Mouse (Mus musculus) intestine, embryonic 16.5 days (tissue): Measurements from ENCODE around the gene Cyp17a1. TPM values are rescaled to one million over a fixed set of nuclear protein-coding genes. Genes with fewer than 3 reads are reported as not detected.

ENCODE experiments used
- ATAC-seq: fragments of 200-750 bp; cut with Nextera tagmentation; 2 replicates; pipeline ENCODE4 v1.8.0; 2017; ENCODE audit warnings: moderate TSS enrichment, moderate library complexity
- H3K27ac ChIP-seq: fragments of 300-500 bp; sonication (generic); 2 replicates; pipeline ENCODE4 v1.5.1; 2014; ENCODE audit warnings: mild to moderate bottlenecking, low read length
- H3K27me3 ChIP-seq: fragments of 300-500 bp; sonication (generic); replicated peaks from 2 replicates; pipeline ENCODE4 v1.6.1; 2014; ENCODE audit warnings: low read length, control low read depth, mixed read lengths; ENCODE audit not compliant: control insufficient read depth, insufficient read depth
- H3K36me3 ChIP-seq: fragments of 300-500 bp; sonication (generic); 2 replicates; pipeline ENCODE4 v1.6.1; 2014; ENCODE audit warnings: low read length, control low read depth; ENCODE audit not compliant: control insufficient read depth, insufficient read depth
- H3K4me1 ChIP-seq: fragments of 300-500 bp; sonication (generic); 2 replicates; pipeline ENCODE4 v1.6.1; 2014; ENCODE audit warnings: low read length, control low read depth, mixed read lengths; ENCODE audit not compliant: control insufficient read depth, insufficient read depth
- H3K4me2 ChIP-seq: fragments of 300-500 bp; sonication (generic); 2 replicates; pipeline ENCODE4 v1.6.1; 2014; ENCODE audit warnings: low read depth, low read length, control low read depth
- H3K4me3 ChIP-seq: fragments of 300-500 bp; sonication (generic); 2 replicates; pipeline ENCODE4 v1.5.1; 2014; ENCODE audit warnings: mild to moderate bottlenecking, low read length
- H3K9ac ChIP-seq: fragments of 300-500 bp; sonication (generic); 2 replicates; pipeline ENCODE4 v1.6.1; 2014; ENCODE audit warnings: low read depth, low read length
- H3K9me3 ChIP-seq: fragments of 300-500 bp; sonication (generic); 2 replicates; pipeline ENCODE4 v1.6.1; 2016; ENCODE audit warnings: low read length, control low read depth; ENCODE audit not compliant: control insufficient read depth
- WGBS: fragments of 180-500 bp; shearing (Covaris S2); extraction: QIAGEN DNeasy Blood & Tissue Kit; methylation state at CpG from one replicate; pipeline ENCODE4 v1.1.7; 2014; 5-methylcytosine and 5-hydroxymethylcytosine counted together
- polyA plus RNA-seq: library from polyadenylated mRNA; unstranded; fragments of >200 nt; fragmentation: Nextera tagmentation; extraction: Ambion mirVana; gene quantifications from 2 replicates; pipeline ENCODE4 v1.2.1, GENCODE M21; 2015

Gene Cyp17a1
- polyA plus RNA-seq, 1 experiment from 2014 or later: 0.16 TPM

DNA sequence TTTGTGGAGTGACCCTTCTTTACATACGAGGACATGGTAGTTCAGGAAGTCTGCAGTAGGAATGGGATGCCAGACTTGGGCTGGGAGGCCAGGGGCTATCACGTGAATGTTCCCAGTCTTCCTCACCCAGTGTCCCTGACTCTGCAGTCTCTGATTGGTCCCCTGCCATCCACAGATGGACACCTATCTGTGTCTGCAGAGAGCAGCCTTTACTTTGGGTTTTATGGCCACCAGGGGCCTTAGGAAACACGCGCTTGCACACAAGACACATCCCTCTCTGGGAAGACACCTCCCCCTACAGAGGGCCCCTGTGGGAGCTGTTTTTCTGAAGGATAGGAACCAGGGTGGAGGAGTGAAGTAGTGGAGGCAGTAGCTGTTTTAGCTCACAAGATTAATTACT is 11.5 kb downstream of the Cyp17a1 start:
- no peaks in the 10 kb centered on the region for H3K9me3 ChIP-seq
- no peak overlapping the region for H3K27ac ChIP-seq
- ATAC-seq: no peak
- 40% methylated on average over 4 of the region's 4 CpGs for WGBS
- no peak overlapping the region for H3K4me3 ChIP-seq
- H3K4me2 ChIP-seq: no peak overlapping the region
- no peaks in the 10 kb centered on the region for H3K27me3 ChIP-seq
- no peaks in the 10 kb centered on the region for H3K4me1 ChIP-seq
- no peak overlapping the region for H3K9ac ChIP-seq
- H3K36me3 ChIP-seq: 0 out of 2 replicates have a peak, but pooled peaks cover 4% of the 10 kb centered on the region

DNA sequence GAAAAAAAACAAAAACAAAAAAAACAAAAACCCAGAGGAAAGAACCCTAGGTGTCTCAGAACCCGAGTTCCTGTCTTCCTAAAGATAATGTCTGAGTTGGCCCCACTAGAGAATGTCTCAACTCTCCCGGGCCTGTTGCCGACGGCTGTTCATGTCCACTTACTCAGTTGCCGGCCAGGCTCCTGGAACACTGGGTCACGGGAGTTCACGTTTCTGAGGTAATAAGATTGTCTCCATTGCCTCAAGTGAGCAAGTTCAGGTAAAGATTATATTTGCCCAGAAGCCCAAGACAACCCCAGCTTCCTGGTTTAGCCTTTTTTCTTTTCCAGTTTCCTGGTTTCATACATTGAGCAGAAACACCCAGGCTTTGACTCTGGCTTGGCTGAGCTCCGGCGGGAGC is 14.1 kb downstream of the Cyp17a1 start:
- Histone ChIP-seq H3K9ac (no peak overlapping the region), H3K27ac (no peak overlapping the region; the same call in 1 of the 2 replicates), H3K4me3 (no peak overlapping the region), H3K4me2 (no peak overlapping the region), H3K36me3 (peaks cover 22% of the 10 kb centered on the region), H3K4me1 (no peaks in the 10 kb centered on the region), H3K9me3 (no peaks in the 10 kb centered on the region), H3K27me3 (no peaks in the 10 kb centered on the region)
- WGBS: 67% methylated on average over 9 of the region's 9 CpGs
- ATAC-seq: peak; percentile 61; the same call in 1 of the 2 replicates

DNA sequence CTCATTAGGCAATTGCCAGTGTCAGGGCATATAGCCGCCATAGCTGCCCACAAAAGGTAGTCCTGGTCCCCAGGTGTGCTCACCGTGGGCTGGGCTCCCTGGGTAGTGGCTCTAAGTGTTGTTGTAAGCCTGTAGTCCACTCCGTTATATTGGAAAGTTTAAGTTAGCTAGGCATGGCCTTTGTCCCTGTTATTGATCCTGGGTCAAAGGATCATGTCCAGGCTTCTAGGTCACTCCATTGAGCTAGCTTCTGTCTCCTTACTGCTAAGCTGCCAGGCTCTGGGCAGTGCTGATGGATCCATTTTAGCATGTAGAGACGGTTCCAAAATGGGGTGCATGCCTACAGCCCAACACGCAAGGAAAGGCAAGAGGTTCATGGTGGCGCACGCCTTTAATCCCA is 14.6 kb downstream of the Cyp17a1 start:
- Histone ChIP-seq H3K36me3 (peaks cover 26% of the 10 kb centered on the region), H3K9ac (no peak overlapping the region), H3K27ac (no peak overlapping the region), H3K27me3 (no peaks in the 10 kb centered on the region), H3K9me3 (no peaks in the 10 kb centered on the region), H3K4me2 (no peak overlapping the region), H3K4me1 (no peaks in the 10 kb centered on the region), H3K4me3 (no peak overlapping the region)
- ATAC-seq: 0 out of 2 replicates have a peak, but pooled peaks have one; percentile 12
- WGBS: 96% methylated on average over 7 of the region's 7 CpGs

DNA sequence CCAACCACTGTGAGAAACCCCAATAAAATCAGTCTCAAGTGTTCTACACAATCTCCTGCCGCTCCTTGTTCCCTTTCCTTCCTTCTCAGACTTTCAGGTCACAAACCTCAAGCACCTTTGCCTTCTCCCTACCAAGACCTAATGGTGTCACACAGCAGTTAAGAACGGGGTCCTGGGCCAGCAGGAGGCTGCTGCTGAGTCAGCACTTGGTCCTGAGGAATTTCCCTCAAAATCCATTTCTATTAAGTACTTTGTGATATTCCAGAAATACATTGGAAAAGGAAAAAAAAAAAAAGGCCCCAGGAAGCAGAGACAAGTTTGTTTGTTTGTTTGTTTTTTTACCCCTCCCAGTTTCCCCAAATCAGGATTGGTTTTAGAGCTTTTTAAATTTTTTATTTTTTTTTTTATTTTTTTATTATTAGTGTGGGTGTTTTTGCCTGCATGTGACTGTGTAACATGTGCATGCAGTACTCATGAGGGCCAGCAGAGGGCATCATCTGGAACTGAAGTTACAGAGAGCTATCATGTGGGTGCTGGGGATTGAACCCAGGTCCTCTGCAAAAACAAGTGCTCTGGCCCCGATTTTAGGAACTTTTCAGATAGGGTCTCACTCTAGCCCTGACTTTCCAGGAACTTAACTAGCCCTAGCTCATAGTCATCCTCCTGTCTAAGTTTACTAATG is 15.5 kb downstream of the Cyp17a1 start:
- no peak overlapping the region for H3K9ac ChIP-seq
- no peak for ATAC-seq
- no peaks in the 10 kb centered on the region for H3K27me3 ChIP-seq
- H3K36me3 ChIP-seq: peaks cover 30% of the 10 kb centered on the region
- H3K27ac ChIP-seq: no peak overlapping the region
- H3K4me1 ChIP-seq: no peaks in the 10 kb centered on the region
- 88% methylated on average over 3 of the region's 3 CpGs for WGBS
- no peaks in the 10 kb centered on the region for H3K9me3 ChIP-seq
- no peak overlapping the region for H3K4me3 ChIP-seq
- H3K4me2 ChIP-seq: no peak overlapping the region

DNA sequence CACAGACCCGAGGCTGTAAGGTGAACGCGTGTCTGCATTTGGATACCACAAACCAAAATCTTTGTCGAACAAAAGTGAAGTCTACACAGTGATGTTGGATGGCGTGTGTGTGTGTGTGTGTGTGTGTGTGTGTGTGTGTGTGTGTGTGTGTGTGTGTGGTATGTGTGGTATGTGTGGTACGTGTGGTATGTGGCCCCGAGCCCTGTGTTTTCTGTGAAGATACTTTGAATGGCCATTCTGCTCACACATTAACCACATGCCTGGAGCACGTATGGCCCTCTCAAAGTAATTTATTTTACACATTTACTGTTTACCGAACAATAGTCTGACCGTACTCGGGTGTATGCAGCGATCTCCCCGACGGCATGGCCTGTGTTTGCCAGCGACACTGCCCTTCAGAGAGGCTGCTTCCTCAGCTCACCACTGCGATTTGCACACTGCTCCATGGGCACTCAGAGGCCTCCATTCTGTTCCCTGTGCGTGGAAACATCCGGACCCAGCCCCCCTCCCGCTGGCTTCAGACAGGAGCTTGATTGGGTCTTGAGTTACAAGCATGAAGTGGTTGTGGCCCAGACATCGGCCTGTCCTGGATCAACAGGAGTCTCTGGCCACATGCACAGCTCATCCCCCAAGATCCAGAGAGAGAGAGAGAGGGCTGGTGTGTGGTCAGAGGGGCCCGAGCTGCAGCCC is 16.7 kb downstream of the Cyp17a1 start:
- WGBS: 89% methylated on average over 21 of the region's 21 CpGs
- Histone ChIP-seq H3K36me3 (peaks cover 32% of the 10 kb centered on the region), H3K9me3 (no peaks in the 10 kb centered on the region), H3K27ac (no peak overlapping the region), H3K27me3 (no peaks in the 10 kb centered on the region), H3K4me2 (no peak overlapping the region), H3K4me3 (no peak overlapping the region), H3K9ac (no peak overlapping the region), H3K4me1 (no peaks in the 10 kb centered on the region)
- no peak for ATAC-seq

DNA sequence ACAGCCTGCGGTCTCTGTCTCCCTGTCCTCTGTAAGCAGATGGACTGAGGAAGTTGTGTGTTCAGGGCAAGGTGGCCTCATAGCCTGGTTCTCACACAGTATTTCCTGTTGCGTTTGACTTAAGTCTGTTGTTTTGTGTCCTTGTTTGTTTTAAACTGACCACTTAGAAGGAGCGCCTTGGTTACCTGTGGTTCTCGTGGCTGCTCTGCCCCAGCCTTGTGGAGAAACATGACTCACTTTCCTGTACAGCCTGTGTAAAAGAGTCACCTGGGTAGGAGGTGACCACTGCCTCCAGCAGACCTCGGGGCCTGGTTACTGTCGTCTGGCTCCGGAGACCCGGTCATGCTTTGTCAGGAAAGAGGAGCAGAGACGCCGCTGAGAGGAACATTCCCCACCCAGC is 17.3 kb downstream of the Cyp17a1 start:
- H3K4me1 ChIP-seq: no peaks in the 10 kb centered on the region
- no peak overlapping the region for H3K9ac ChIP-seq
- peaks cover 32% of the 10 kb centered on the region for H3K36me3 ChIP-seq
- no peak overlapping the region; the same call in 1 of the 2 replicates for H3K27ac ChIP-seq
- H3K4me3 ChIP-seq: no peak overlapping the region
- no peak for ATAC-seq
- H3K4me2 ChIP-seq: no peak overlapping the region
- no peaks in the 10 kb centered on the region for H3K27me3 ChIP-seq
- 82% methylated on average over 10 of the region's 10 CpGs for WGBS
- H3K9me3 ChIP-seq: no peaks in the 10 kb centered on the region

DNA sequence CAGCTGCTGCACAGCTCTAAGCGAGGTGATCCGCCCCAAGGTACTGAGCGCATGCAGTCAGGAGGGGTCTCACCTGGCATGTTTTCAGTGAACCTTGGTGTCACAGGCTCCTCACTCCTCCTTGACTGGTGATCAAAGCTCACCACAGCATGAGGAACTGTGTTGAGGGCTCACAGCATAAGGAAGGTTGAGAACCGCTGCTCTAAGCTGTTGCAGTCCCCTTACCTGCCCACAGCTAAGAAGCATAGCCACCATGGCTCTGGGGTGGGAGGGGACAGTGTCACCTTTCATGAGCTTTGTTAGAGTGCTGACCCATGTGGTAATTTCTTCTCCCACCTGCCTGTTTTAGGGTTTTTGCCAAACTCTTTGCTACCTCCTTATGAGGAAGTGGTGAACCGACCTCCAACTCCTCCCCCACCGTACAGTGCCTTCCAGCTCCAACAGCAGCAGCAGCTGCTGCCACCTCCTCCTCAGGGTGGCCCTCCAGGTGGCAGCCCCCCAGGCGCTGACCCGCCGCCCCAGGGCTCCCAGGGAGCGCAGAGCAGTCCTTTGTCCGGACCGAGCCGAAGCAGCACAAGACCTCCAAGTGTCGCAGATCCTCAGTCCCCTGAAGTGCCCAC is 19.2 kb downstream of the Cyp17a1 start:
- H3K27me3 ChIP-seq: no peaks in the 10 kb centered on the region
- 92% methylated on average over 14 of the region's 14 CpGs for WGBS
- no peaks in the 10 kb centered on the region for H3K9me3 ChIP-seq
- H3K9ac ChIP-seq: no peak overlapping the region
- H3K4me1 ChIP-seq: no peaks in the 10 kb centered on the region
- H3K4me3 ChIP-seq: no peak overlapping the region
- H3K4me2 ChIP-seq: no peak overlapping the region
- no peak for ATAC-seq
- peaks cover 32% of the 10 kb centered on the region for H3K36me3 ChIP-seq
- H3K27ac ChIP-seq: no peak overlapping the region

DNA sequence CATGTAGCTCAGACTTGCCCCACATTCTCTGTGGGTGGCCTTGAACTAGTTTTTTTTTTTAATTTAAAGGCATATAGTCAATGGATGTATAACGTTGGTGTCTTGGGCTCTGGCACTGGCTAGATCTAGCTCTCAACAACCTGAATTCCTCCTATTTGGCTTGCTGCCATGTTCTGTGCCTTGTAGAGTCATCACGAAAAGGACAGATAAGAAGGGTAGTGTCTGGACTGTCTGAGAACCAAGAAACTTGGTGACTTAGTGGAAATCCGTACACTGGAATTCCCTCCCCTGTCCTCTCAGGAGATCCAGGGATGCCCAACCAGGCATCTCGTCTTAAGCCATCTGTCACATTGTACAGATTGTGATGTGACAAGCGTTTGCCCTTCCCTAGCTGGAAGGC is 19.8 kb downstream of the Cyp17a1 start:
- H3K4me1 ChIP-seq: peaks cover 2% of the 10 kb centered on the region; the same call in 1 of the 2 replicates
- H3K27ac ChIP-seq: no peak overlapping the region
- no peak for ATAC-seq
- H3K9me3 ChIP-seq: no peaks in the 10 kb centered on the region
- H3K27me3 ChIP-seq: no peaks in the 10 kb centered on the region
- no peak overlapping the region for H3K9ac ChIP-seq
- H3K36me3 ChIP-seq: peaks cover 32% of the 10 kb centered on the region
- 77% methylated on average over 5 of the region's 5 CpGs for WGBS
- H3K4me2 ChIP-seq: no peak overlapping the region
- no peak overlapping the region for H3K4me3 ChIP-seq

DNA sequence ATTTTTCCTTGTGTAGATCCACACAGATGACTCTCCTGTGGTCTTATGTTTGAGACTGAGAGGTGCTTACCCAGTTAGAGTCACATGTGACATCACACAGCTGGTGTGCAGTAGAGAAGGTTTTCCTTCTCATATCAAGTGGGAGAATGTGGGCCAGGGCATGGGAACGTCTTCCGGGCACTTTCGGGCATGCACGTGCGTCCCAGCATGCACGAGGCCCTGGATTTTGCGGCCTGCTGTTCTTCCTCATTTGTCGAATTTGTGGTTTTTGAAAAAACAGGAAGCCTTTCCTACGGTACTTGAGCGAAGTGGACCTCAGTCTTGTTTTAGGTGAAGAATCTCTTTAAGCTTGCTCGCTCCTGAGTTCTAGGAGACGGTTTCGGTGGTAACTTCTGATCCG is 24.4 kb downstream of the Cyp17a1 start:
- WGBS: 83% methylated on average over 14 of the region's 14 CpGs
- no peak overlapping the region for H3K27ac ChIP-seq

More for the DNA sequence above, 24.4 kb downstream of the Cyp17a1 start:
- Histone ChIP-seq H3K36me3 (peaks cover 12% of the 10 kb centered on the region; the same call in 1 of the 2 replicates), H3K9ac (no peak overlapping the region), H3K27me3 (no peaks in the 10 kb centered on the region), H3K9me3 (no peaks in the 10 kb centered on the region), H3K4me1 (peaks cover 6% of the 10 kb centered on the region; the same call in 1 of the 2 replicates), H3K4me2 (no peak overlapping the region), H3K4me3 (no peak overlapping the region)
- ATAC-seq: no peak
